Mouse (Mus musculus) intestine, embryonic 14.5 days (tissue): ENCODE results near the gene Frs3. TPM values are rescaled to one million over a fixed set of nuclear protein-coding genes. Genes with fewer than 3 reads are reported as not detected.
A peak's percentile ranks its signal among the peaks of the same experiment; 100 is the strongest.
"Not testable (repeated sequence)": the region's sequence is repeated elsewhere in the genome, so short reads cannot be mapped to it uniquely, and the experiment has no call there.

Source experiments
- ATAC-seq: fragments of 200-750 bp; cut with Nextera tagmentation; replicated peaks from 2 replicates; pipeline ENCODE4 v1.8.0; 2017; ENCODE audit warnings: low read depth, moderate number of reproducible peaks, moderate TSS enrichment, moderate library complexity; ENCODE audit not compliant: low FRiP score, low TSS enrichment
- DNase-seq: peaks from one replicate; pipeline ENCODE4 v3.0.0-alpha.2; 2018; ENCODE audit warnings: low spot score
- H3K27ac ChIP-seq: fragments of 300-500 bp; sonication (generic); 2 replicates; pipeline ENCODE4 v1.5.1; 2014; ENCODE audit warnings: low read depth, mild to moderate bottlenecking, control low read depth
- H3K27me3 ChIP-seq: fragments of 300-500 bp; sonication (generic); replicated peaks from 2 replicates; pipeline ENCODE4 v1.6.1; 2014; ENCODE audit warnings: low read length, control low read depth; ENCODE audit not compliant: control insufficient read depth, insufficient read depth
- H3K36me3 ChIP-seq: fragments of 300-500 bp; sonication (generic); 2 replicates; pipeline ENCODE4 v1.6.1; 2014; ENCODE audit warnings: low read length, control low read depth; ENCODE audit not compliant: control insufficient read depth, insufficient read depth
- H3K4me1 ChIP-seq: fragments of 300-500 bp; sonication (generic); replicated peaks from 2 replicates; pipeline ENCODE4 v1.6.1; 2014; ENCODE audit warnings: low read length, control low read depth, mixed read lengths; ENCODE audit not compliant: control insufficient read depth, insufficient read depth
- H3K4me2 ChIP-seq: fragments of 300-500 bp; sonication (generic); 2 replicates; pipeline ENCODE4 v1.6.1; 2014; ENCODE audit warnings: low read length
- H3K4me3 ChIP-seq: fragments of 300-500 bp; sonication (generic); 2 replicates; pipeline ENCODE4 v1.5.1; 2014; ENCODE audit warnings: low read depth, low read length, control low read depth, mixed read lengths
- H3K9ac ChIP-seq: fragments of 300-500 bp; sonication (generic); 2 replicates; pipeline ENCODE4 v1.6.1; 2014; ENCODE audit warnings: mild to moderate bottlenecking, low read length
- H3K9me3 ChIP-seq: fragments of 300-500 bp; sonication (generic); 2 replicates; pipeline ENCODE4 v1.6.1; 2016; ENCODE audit warnings: low read length, control low read depth; ENCODE audit not compliant: control insufficient read depth
- WGBS: fragments of 180-500 bp; shearing (Covaris S2); extraction: QIAGEN DNeasy Blood & Tissue Kit; methylation state at CpG from one replicate; pipeline ENCODE4 v1.1.7; 2014; 5-methylcytosine and 5-hydroxymethylcytosine counted together
- polyA plus RNA-seq: library from polyadenylated mRNA; unstranded; fragments of >200 nt; fragmentation: Nextera tagmentation; extraction: Ambion mirVana; gene quantifications from 2 replicates; pipeline ENCODE4 v1.2.1, GENCODE M21; 2014

Frs3 gene
- polyA plus RNA-seq: 4.8 and 5.3 TPM in 2 replicates

DNA sequence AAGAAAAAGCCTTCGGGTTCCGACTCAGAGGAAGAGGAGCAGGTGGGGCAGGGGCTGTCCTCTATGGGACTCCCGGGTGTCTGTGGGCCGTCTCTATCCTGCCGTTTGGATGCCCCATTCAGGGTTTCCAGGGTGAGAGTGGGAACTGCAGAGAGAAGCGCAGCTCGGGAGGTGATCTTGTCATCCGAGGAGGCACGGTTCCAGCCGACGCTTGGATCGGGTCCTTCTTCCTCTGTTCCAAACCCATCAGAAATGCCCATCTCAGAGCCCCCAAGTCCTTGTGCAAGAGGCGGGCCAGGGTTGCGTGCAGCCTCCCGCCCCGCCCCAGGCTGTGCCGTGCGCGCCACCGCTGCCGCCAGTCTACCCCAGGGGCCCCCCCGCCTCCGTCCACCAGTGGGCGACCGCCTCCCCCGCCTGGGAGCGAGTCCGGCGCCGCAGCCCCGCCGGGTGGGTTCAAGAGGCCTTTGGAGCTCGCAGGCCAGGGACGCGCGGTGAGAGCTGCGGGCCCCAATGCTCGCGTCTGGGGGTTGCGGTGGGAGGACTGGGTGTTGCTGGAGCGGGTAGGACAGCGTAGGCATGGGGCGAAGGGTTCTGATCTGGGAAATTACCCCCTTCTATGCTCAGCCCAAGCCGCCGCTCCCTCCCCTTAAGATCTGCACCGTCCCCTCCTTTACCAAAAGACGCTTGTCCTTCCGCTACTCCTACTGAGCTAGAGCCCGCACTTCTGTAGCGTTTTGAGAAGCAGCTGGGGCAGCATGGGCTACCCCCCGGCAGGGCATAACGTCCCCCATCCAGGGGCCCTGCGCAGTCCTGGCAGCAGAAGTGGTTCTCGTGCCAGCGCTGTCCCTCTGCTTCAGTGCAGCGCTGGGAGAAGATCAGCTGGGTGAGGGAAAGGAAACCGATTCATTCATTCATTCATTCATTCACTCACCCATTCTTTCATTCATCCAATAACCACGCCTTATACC, at the start of gene Frs3:
Gene Frs3, plus strand, starts transcription at position 423 of the 968 bp plus-strand sequence.
- ATAC-seq (peak; percentile 67), DNase-seq (peak; percentile 84)
- H3K36me3 ChIP-seq: peaks cover 25% of the 10 kb centered on the region
- H3K9ac ChIP-seq: peak within 1 kb of the TSS; percentile 81
- no peaks in the 10 kb centered on the region for H3K9me3 ChIP-seq
- WGBS: 1% methylated on average over 55 of the region's 58 CpGs
- no peaks in the 10 kb centered on the region for H3K27me3 ChIP-seq
- H3K4me1 ChIP-seq: peaks cover 12% of the 10 kb centered on the region; the same call in 1 of the 2 replicates
- peak within 1 kb of the TSS; percentile 80 for H3K27ac ChIP-seq
- H3K4me2 ChIP-seq: peak within 1 kb of the TSS; percentile 95
- peak within 1 kb of the TSS; percentile 95 for H3K4me3 ChIP-seq

DNA sequence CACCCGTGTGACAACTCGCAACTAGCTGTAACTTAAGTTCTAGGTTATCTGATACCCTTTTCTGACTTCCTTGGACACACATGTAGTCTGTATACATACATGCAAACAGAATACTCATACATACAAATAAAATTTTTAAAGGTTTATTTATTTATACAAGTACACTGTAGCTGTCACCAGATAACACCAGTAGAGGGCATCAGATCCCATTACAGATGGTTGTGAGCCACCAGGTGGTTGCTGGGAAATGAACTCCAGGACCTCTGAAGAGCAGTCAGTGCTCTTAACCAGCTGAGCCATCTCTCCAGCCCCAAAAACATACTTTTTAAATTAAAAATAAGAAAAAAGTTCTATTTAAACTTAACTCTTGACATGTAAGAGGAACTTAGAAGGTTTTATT, 45.8 kb upstream of the Frs3 start:
- Histone ChIP-seq H3K4me3 (no peak overlapping the region), H3K9ac (no peak overlapping the region), H3K27ac (no peak overlapping the region), H3K4me1 (no peaks in the 10 kb centered on the region), H3K36me3 (no peaks in the 10 kb centered on the region), H3K4me2 (no peak overlapping the region), H3K27me3 (no peaks in the 10 kb centered on the region), H3K9me3 (no peaks in the 10 kb centered on the region)
- WGBS: 89% methylated on average over 2 of the region's 2 CpGs
- ATAC-seq (no peak), DNase-seq (no peak)

DNA sequence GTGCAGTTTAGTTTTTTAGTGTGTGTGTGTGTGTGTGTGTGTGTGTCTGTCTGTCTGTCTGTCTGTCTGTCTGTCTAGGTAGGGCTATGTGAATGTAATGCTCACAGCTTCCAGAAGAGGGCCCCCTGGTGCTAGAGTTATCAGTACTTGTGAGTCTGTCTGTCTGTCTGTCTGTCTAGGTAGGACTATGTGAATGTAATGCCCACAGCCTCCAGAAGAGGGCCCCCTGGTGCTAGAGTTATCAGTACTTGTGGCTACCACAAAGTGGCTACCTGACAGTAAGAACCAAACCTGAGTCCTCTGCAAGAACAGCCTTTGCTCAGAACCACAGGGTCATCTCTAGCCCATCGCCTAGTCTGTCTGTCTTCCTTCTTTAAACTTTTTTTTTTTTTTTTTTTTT, 42.1 kb upstream of the Frs3 start:
- H3K9me3 ChIP-seq: no peaks in the 10 kb centered on the region
- no peaks in the 10 kb centered on the region for H3K27me3 ChIP-seq
- no peak overlapping the region for H3K4me3 ChIP-seq
- no peak overlapping the region for H3K9ac ChIP-seq
- DNase-seq (peak; percentile 76), ATAC-seq (no peak)
- WGBS: 75% methylated on average over 1 of the region's 1 CpGs
- 0 out of 2 replicates have a peak, but pooled peaks cover 5% of the 10 kb centered on the region for H3K36me3 ChIP-seq
- no peak overlapping the region for H3K4me2 ChIP-seq
- no peaks in the 10 kb centered on the region for H3K4me1 ChIP-seq
- H3K27ac ChIP-seq: no peak overlapping the region

GRCm38 (mm10) chr17:47648966-47649365, 39.9 kb upstream of the Frs3 start:
- H3K9me3 ChIP-seq: no peaks in the 10 kb centered on the region
- ATAC-seq: no peak
- 63% methylated on average over 4 of the region's 4 CpGs for WGBS
- H3K27me3 ChIP-seq: no peaks in the 10 kb centered on the region
- no peak overlapping the region for H3K9ac ChIP-seq
- H3K36me3 ChIP-seq: 0 out of 2 replicates have a peak, but pooled peaks cover 5% of the 10 kb centered on the region
- H3K4me1 ChIP-seq: no peaks in the 10 kb centered on the region
- H3K27ac ChIP-seq: no peak overlapping the region
- DNase-seq: no peak
- no peak overlapping the region for H3K4me3 ChIP-seq
- H3K4me2 ChIP-seq: no peak overlapping the region

GRCm38 (mm10) chr17:47651953-47652352, 36.9 kb upstream of the Frs3 start:
- no peak for ATAC-seq
- WGBS: 82% methylated on average over 2 of the region's 2 CpGs

DNA sequence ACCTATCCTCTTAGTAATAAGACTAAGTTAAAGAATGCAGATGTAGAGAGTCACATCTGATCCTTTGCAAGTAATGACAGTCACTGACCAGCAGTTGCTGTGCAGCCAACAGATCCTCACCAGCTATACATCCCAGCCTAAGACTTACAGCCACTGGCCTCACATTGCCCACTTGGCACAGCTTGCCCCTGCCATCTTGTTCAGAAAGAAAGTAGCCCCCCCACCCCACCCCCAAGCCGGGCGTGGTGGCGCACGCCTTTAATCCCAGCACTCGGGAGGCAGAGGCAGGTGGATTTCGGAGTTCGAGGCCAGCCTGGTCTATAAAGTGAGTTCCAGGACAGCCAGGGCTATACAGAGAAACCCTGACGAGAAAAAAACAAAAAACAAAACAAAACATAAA, 34.5 kb upstream of the Frs3 start:
- not testable (repeated sequence) for ATAC-seq, DNase-seq, H3K9me3 ChIP-seq, H3K27ac ChIP-seq, H3K27me3 ChIP-seq, H3K4me3 ChIP-seq, H3K9ac ChIP-seq, H3K36me3 ChIP-seq, H3K4me2 ChIP-seq, H3K4me1 ChIP-seq
- 95% methylated on average over 8 of the region's 8 CpGs for WGBS

More at GRCm38 (mm10) chr17:47651953-47652352, 36.9 kb upstream of the Frs3 start:
- Histone ChIP-seq H3K4me2 (no peak overlapping the region), H3K27ac (no peak overlapping the region), H3K27me3 (no peaks in the 10 kb centered on the region), H3K36me3 (0 out of 2 replicates have a peak, but pooled peaks cover 5% of the 10 kb centered on the region), H3K9ac (no peak overlapping the region), H3K4me1 (no peaks in the 10 kb centered on the region), H3K9me3 (no peaks in the 10 kb centered on the region), H3K4me3 (no peak overlapping the region)
- no peak for DNase-seq

GRCm38 (mm10) chr17:47655697-47656096, 33.1 kb upstream of the Frs3 start:
- ATAC-seq: no peak

DNA sequence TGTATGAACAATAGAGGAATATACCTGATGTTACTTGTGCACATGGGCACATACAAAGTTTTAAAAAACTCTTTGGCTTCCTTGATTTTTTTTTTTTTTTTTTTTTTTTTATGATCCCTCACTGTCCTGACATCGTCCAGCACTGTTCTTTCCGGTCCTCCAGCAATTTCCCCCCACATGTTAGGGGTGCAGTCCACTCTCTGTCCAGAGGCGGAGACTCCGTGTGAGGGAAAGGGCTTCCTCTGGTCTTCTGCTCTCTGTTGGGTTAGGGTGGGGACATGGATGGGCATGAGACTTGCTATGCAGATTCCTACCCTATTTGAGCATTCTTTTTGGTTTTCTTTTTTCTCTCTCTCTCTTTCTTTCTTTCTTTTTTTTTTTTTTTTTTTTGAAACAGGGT, 30.9 kb upstream of the Frs3 start:
- no peak overlapping the region for H3K27ac ChIP-seq
- no peak overlapping the region for H3K4me2 ChIP-seq
- no peak overlapping the region for H3K9ac ChIP-seq
- H3K27me3 ChIP-seq: no peaks in the 10 kb centered on the region
- no peak for DNase-seq
- no peaks in the 10 kb centered on the region for H3K9me3 ChIP-seq
- no peaks in the 10 kb centered on the region for H3K4me1 ChIP-seq
- WGBS: 77% methylated on average over 4 of the region's 4 CpGs
- H3K36me3 ChIP-seq: no peaks in the 10 kb centered on the region
- H3K4me3 ChIP-seq: no peak overlapping the region
- ATAC-seq: no peak

More at GRCm38 (mm10) chr17:47655697-47656096, 33.1 kb upstream of the Frs3 start:
- no peaks in the 10 kb centered on the region for H3K27me3 ChIP-seq
- H3K36me3 ChIP-seq: 0 out of 2 replicates have a peak, but pooled peaks cover 5% of the 10 kb centered on the region
- 74% methylated on average over 5 of the region's 5 CpGs for WGBS
- H3K4me2 ChIP-seq: no peak overlapping the region
- no peak overlapping the region for H3K4me3 ChIP-seq
- H3K9me3 ChIP-seq: no peaks in the 10 kb centered on the region
- H3K9ac ChIP-seq: no peak overlapping the region
- H3K4me1 ChIP-seq: no peaks in the 10 kb centered on the region
- DNase-seq: no peak
- no peak overlapping the region for H3K27ac ChIP-seq
